Mouse (Mus musculus) forebrain, embryonic 11.5 days (tissue): Measurements from ENCODE around the gene Rock2. TPM values are rescaled to one million over a fixed set of nuclear protein-coding genes. Genes with fewer than 3 reads are reported as not detected.
A peak's percentile ranks its signal among the peaks of the same experiment; 100 is the strongest.

Source experiments
- ATAC-seq: fragments of 200-750 bp; cut with Nextera tagmentation; replicated peaks from 2 replicates; pipeline ENCODE4 v1.8.0; 2017; ENCODE audit warnings: moderate TSS enrichment; ENCODE audit not compliant: low FRiP score
- DNase-seq: peaks from one replicate; pipeline ENCODE4 v3.0.0-alpha.2; 2017; ENCODE audit warnings: low spot score
- H3K27ac ChIP-seq: fragments of 300-500 bp; sonication (generic); 2 replicates; pipeline ENCODE4 v1.5.1; 2014; ENCODE audit warnings: low read depth, low read length
- H3K27me3 ChIP-seq: fragments of 300-500 bp; sonication (generic); 2 replicates; pipeline ENCODE4 v1.6.1; 2014; ENCODE audit warnings: mild to moderate bottlenecking, low read length, mixed read lengths; ENCODE audit not compliant: control insufficient read depth, insufficient read depth
- H3K36me3 ChIP-seq: fragments of 300-500 bp; sonication (generic); 2 replicates; pipeline ENCODE4 v1.6.1; 2014; ENCODE audit warnings: mild to moderate bottlenecking, low read length, moderate library complexity, mixed read lengths; ENCODE audit not compliant: control insufficient read depth, insufficient read depth
- H3K4me1 ChIP-seq: fragments of 300-500 bp; sonication (generic); replicated peaks from 2 replicates; pipeline ENCODE4 v1.6.1; 2014; ENCODE audit warnings: low read length, mixed read lengths; ENCODE audit not compliant: control insufficient read depth, insufficient read depth
- H3K4me2 ChIP-seq: fragments of 300-500 bp; sonication (generic); 2 replicates; pipeline ENCODE4 v1.6.1; 2014; ENCODE audit warnings: low read depth, mild to moderate bottlenecking, low read length, moderate library complexity, mixed read lengths; ENCODE audit not compliant: severe bottlenecking
- H3K4me3 ChIP-seq: fragments of 300-500 bp; sonication (generic); 2 replicates; pipeline ENCODE4 v1.5.1; 2014; ENCODE audit warnings: low read depth, low read length
- H3K9ac ChIP-seq: fragments of 300-500 bp; sonication (generic); 2 replicates; pipeline ENCODE4 v1.6.1; 2014; ENCODE audit warnings: low read length
- H3K9me3 ChIP-seq: fragments of 300-500 bp; sonication (generic); 2 replicates; pipeline ENCODE4 v1.6.1; 2016; ENCODE audit warnings: low read length, mixed read lengths; ENCODE audit not compliant: control insufficient read depth
- WGBS: fragments of 180-500 bp; shearing (Covaris S2); extraction: QIAGEN DNeasy Blood & Tissue Kit; methylation state at CpG from one replicate; pipeline ENCODE4 v1.1.7; 2014; 5-methylcytosine and 5-hydroxymethylcytosine counted together
- polyA plus RNA-seq: library from polyadenylated mRNA; unstranded; fragments of >200 nt; fragmentation: Nextera tagmentation; extraction: Ambion mirVana; gene quantifications from 2 replicates; pipeline ENCODE4 v1.2.1, GENCODE M21; 2014

The Rock2 gene
- polyA plus RNA-seq, 1 experiment from 2014 or later = 17.9 TPM

GRCm38 (mm10) chr12:16991376-16991775, 96.7 kb downstream of the Rock2 start:
- DNase-seq (no peak), ATAC-seq (no peak)
- Histone ChIP-seq H3K9me3 (no peaks in the 10 kb centered on the region), H3K4me1 (no peaks in the 10 kb centered on the region), H3K27ac (no peak overlapping the region), H3K9ac (no peak overlapping the region), H3K27me3 (no peaks in the 10 kb centered on the region), H3K4me2 (no peak overlapping the region), H3K36me3 (no peaks in the 10 kb centered on the region), H3K4me3 (no peak overlapping the region)
- WGBS = 63% methylated on average over 2 of the region's 2 CpGs

GRCm38 (mm10) chr12:16992355-16992754, 97.7 kb downstream of the Rock2 start:
- no peak overlapping the region for H3K4me3 ChIP-seq
- no peak overlapping the region for H3K4me2 ChIP-seq
- no peaks in the 10 kb centered on the region for H3K27me3 ChIP-seq
- ATAC-seq (no peak), DNase-seq (no peak)
- no peaks in the 10 kb centered on the region for H3K4me1 ChIP-seq
- WGBS = 91% methylated on average over 2 of the region's 2 CpGs
- no peak overlapping the region for H3K27ac ChIP-seq
- H3K9ac ChIP-seq = no peak overlapping the region
- H3K36me3 ChIP-seq = no peaks in the 10 kb centered on the region
- H3K9me3 ChIP-seq = no peaks in the 10 kb centered on the region

- no peak for DNase-seq
- Histone ChIP-seq H3K27ac (no peak overlapping the region), H3K9me3 (no peaks in the 10 kb centered on the region), H3K4me2 (no peak overlapping the region), H3K4me3 (no peak overlapping the region), H3K27me3 (peaks cover 4% of the 10 kb centered on the region), H3K9ac (no peak overlapping the region), H3K36me3 (no peaks in the 10 kb centered on the region), H3K4me1 (no peaks in the 10 kb centered on the region)
- no peak for ATAC-seq
- 87% methylated on average over 2 of the region's 2 CpGs for WGBS
These were observed 99.6 kb downstream of the Rock2 start for GRCm38 (mm10) chr12:16994291-16994690.

- Histone ChIP-seq H3K27me3 (peaks cover 9% of the 10 kb centered on the region), H3K9ac (no peak overlapping the region), H3K27ac (no peak overlapping the region), H3K4me2 (no peak overlapping the region), H3K4me3 (no peak overlapping the region), H3K36me3 (no peaks in the 10 kb centered on the region), H3K9me3 (no peaks in the 10 kb centered on the region), H3K4me1 (no peaks in the 10 kb centered on the region)
- 86% methylated on average over 5 of the region's 5 CpGs for WGBS
- DNase-seq (no peak), ATAC-seq (no peak)
These were observed 101.6 kb downstream of the Rock2 start for GRCm38 (mm10) chr12:16996281-16996680.

GRCm38 (mm10) chr12:16996886-16997462, 102.3 kb downstream of the Rock2 start:
- Histone ChIP-seq H3K9ac (no peak overlapping the region), H3K4me1 (no peaks in the 10 kb centered on the region), H3K9me3 (no peaks in the 10 kb centered on the region), H3K27ac (no peak overlapping the region), H3K36me3 (no peaks in the 10 kb centered on the region), H3K27me3 (peaks cover 10% of the 10 kb centered on the region), H3K4me3 (no peak overlapping the region), H3K4me2 (no peak overlapping the region)
- DNase-seq (no peak), ATAC-seq (no peak)
- 91% methylated on average over 5 of the region's 5 CpGs for WGBS

GRCm38 (mm10) chr12:16999146-16999545, 104.5 kb downstream of the Rock2 start:
- WGBS = 6% methylated on average over 10 of the region's 10 CpGs
- H3K27me3 ChIP-seq = peaks cover 10% of the 10 kb centered on the region

GRCm38 (mm10) chr12:16999739-17000497, 105.2 kb downstream of the Rock2 start, which contains the start of gene Pqlc3:
Gene Pqlc3, minus strand, starts transcription at chr12:17000408.
- Histone ChIP-seq H3K9me3 (no peaks in the 10 kb centered on the region), H3K4me2 (peak within 1 kb of the TSS; percentile 80), H3K9ac (peak within 1 kb of the TSS; percentile 37; the same call in 1 of the 2 replicates), H3K4me3 (peak within 1 kb of the TSS; percentile 48), H3K27me3 (peaks cover 10% of the 10 kb centered on the region), H3K36me3 (no peaks in the 10 kb centered on the region), H3K27ac (no peak within 1 kb of the TSS), H3K4me1 (no peaks in the 10 kb centered on the region)
- WGBS = under 1% methylated on average over 57 of the region's 57 CpGs
- DNase-seq (peak; percentile 83), ATAC-seq (peak; percentile 82)

More at GRCm38 (mm10) chr12:16999146-16999545, 104.5 kb downstream of the Rock2 start:
- Histone ChIP-seq H3K36me3 (no peaks in the 10 kb centered on the region), H3K9ac (no peak overlapping the region; the same call in 1 of the 2 replicates), H3K4me1 (no peaks in the 10 kb centered on the region), H3K9me3 (no peaks in the 10 kb centered on the region), H3K27ac (no peak overlapping the region), H3K4me2 (peak overlapping the region; percentile 80), H3K4me3 (peak overlapping the region; percentile 48; the same call in 1 of the 2 replicates)
- no peak for ATAC-seq
- DNase-seq = peak; percentile 52

- WGBS = 52% methylated on average over 6 of the region's 6 CpGs
- no peak overlapping the region for H3K27ac ChIP-seq
- H3K27me3 ChIP-seq = peaks cover 10% of the 10 kb centered on the region
- no peak overlapping the region for H3K4me3 ChIP-seq
- no peaks in the 10 kb centered on the region for H3K9me3 ChIP-seq
- no peaks in the 10 kb centered on the region for H3K36me3 ChIP-seq
- no peak for DNase-seq
- no peak overlapping the region for H3K4me2 ChIP-seq
- H3K4me1 ChIP-seq = no peaks in the 10 kb centered on the region
- ATAC-seq = no peak
- no peak overlapping the region for H3K9ac ChIP-seq
These were observed 105.9 kb downstream of the Rock2 start for GRCm38 (mm10) chr12:17000628-17001027.
